Mouse (Mus musculus): ENCODE results near the gene Syngr3. TPM values are rescaled to one million over a fixed set of nuclear protein-coding genes. Genes with fewer than 3 reads are reported as not detected.

Syngr3 gene
- polyA plus RNA-seq, 1 experiment from 2014 or later, result 115 TPM

- Histone ChIP-seq H3K4me3 (no peak overlapping the region), H3K27me3 (no peaks in the 10 kb centered on the region), H3K4me2 (no peak overlapping the region), H3K27ac (peak overlapping the region; percentile 67; the same call in 1 of the 2 replicates), H3K9ac (no peak overlapping the region), H3K36me3 (peaks cover 20% of the 10 kb centered on the region), H3K4me1 (replicated peaks) (peaks cover 4% of the 10 kb centered on the region; the same call in 1 of the 2 replicates), H3K9me3 (no peaks in the 10 kb centered on the region)
- ATAC-seq (ENCODE audit: low FRiP score), result no peak
- WGBS, result 69% methylated on average over 9 of the region's 9 CpGs
Observed at GRCm38 (mm10) chr17:24638840-24639239, 50.9 kb downstream of the Syngr3 start.

- Histone ChIP-seq H3K27ac (no peak overlapping the region), H3K4me2 (no peak overlapping the region), H3K4me3 (no peak overlapping the region), H3K9ac (no peak overlapping the region), H3K27me3 (no peaks in the 10 kb centered on the region), H3K9me3 (no peaks in the 10 kb centered on the region), H3K4me1 (replicated peaks) (peaks cover 10% of the 10 kb centered on the region), H3K36me3 (peaks cover 20% of the 10 kb centered on the region)
- ATAC-seq (ENCODE audit: low FRiP score), result no peak
- 85% methylated on average over 4 of the region's 4 CpGs for WGBS
Observed at GRCm38 (mm10) chr17:24638214-24638613, 51.5 kb downstream of the Syngr3 start.

- H3K27ac ChIP-seq, result no peak overlapping the region
- peaks cover 18% of the 10 kb centered on the region for H3K4me1 ChIP-seq (replicated peaks)
- H3K4me2 ChIP-seq, result no peak overlapping the region
- no peak overlapping the region for H3K4me3 ChIP-seq
- 65% methylated on average over 5 of the region's 5 CpGs for WGBS
- ATAC-seq (ENCODE audit: low FRiP score), result no peak
- no peak overlapping the region for H3K9ac ChIP-seq
- peaks cover 20% of the 10 kb centered on the region for H3K36me3 ChIP-seq
- no peaks in the 10 kb centered on the region for H3K27me3 ChIP-seq
- H3K9me3 ChIP-seq, result no peaks in the 10 kb centered on the region
Observed at GRCm38 (mm10) chr17:24636781-24637481, 52.8 kb downstream of the Syngr3 start.

GRCm38 (mm10) chr17:24635694-24636093, 54.1 kb downstream of the Syngr3 start:
- H3K4me3 ChIP-seq, result no peak overlapping the region
- H3K4me2 ChIP-seq, result no peak overlapping the region
- H3K4me1 ChIP-seq (replicated peaks), result peaks cover 24% of the 10 kb centered on the region
- H3K27me3 ChIP-seq, result no peaks in the 10 kb centered on the region
- H3K27ac ChIP-seq, result no peak overlapping the region
- WGBS, result 92% methylated on average over 5 of the region's 5 CpGs
- peaks cover 19% of the 10 kb centered on the region for H3K36me3 ChIP-seq
- ATAC-seq (ENCODE audit: low FRiP score), result no peak
- H3K9ac ChIP-seq, result no peak overlapping the region
- H3K9me3 ChIP-seq, result no peaks in the 10 kb centered on the region

Other genes with a start within 250 kb of the Syngr3 start
- gene Dnase1l2, start 246.8 kb downstream of the Syngr3 start, polyA plus RNA-seq (2015; fragmentation: Nextera tagmentation; extraction: Ambion mirVana), result 5.1 and 6.0 TPM in 2 replicates
- 41.9 and 43.5 TPM in 2 replicates for gene E4f1, start 219.6 kb downstream of the Syngr3 start, polyA plus RNA-seq (2015; fragmentation: Nextera tagmentation; extraction: Ambion mirVana)
- gene Pgp, start 219.6 kb downstream of the Syngr3 start, polyA plus RNA-seq (2015; fragmentation: Nextera tagmentation; extraction: Ambion mirVana), result 55.4 and 56.9 TPM in 2 replicates
- gene Bricd5, start 216.1 kb downstream of the Syngr3 start, polyA plus RNA-seq (2015; fragmentation: Nextera tagmentation; extraction: Ambion mirVana), result 0.27 and 1.2 TPM in 2 replicates
- 35.5 and 36.1 TPM in 2 replicates for gene Mlst8, start 210.9 kb downstream of the Syngr3 start, polyA plus RNA-seq (2015; fragmentation: Nextera tagmentation; extraction: Ambion mirVana)
- 32.8 and 34.3 TPM in 2 replicates for gene Caskin1, start 201.4 kb downstream of the Syngr3 start, polyA plus RNA-seq (2015; fragmentation: Nextera tagmentation; extraction: Ambion mirVana)
- gene Traf7, start 162.0 kb downstream of the Syngr3 start, polyA plus RNA-seq (2015; fragmentation: Nextera tagmentation; extraction: Ambion mirVana), result 86.0 and 89.9 TPM in 2 replicates
- 2.8 and 3.1 TPM in 2 replicates for gene Rab26, start 155.7 kb downstream of the Syngr3 start, polyA plus RNA-seq (2015; fragmentation: Nextera tagmentation; extraction: Ambion mirVana)
- 20.1 and 21.6 TPM in 2 replicates for gene Pkd1, start 140.1 kb downstream of the Syngr3 start, polyA plus RNA-seq (2015; fragmentation: Nextera tagmentation; extraction: Ambion mirVana)
- 67.9 and 76.0 TPM in 2 replicates for gene Tsc2, start 57.3 kb downstream of the Syngr3 start, polyA plus RNA-seq (2015; fragmentation: Nextera tagmentation; extraction: Ambion mirVana)
- 8.2 and 8.8 TPM in 2 replicates for gene Nthl1, start 57.3 kb downstream of the Syngr3 start, polyA plus RNA-seq (2015; fragmentation: Nextera tagmentation; extraction: Ambion mirVana)
- gene Slc9a3r2, start 39.6 kb downstream of the Syngr3 start, polyA plus RNA-seq (2015; fragmentation: Nextera tagmentation; extraction: Ambion mirVana), result 32.7 and 34.3 TPM in 2 replicates
- gene Npw, start 31.5 kb downstream of the Syngr3 start, polyA plus RNA-seq (2015; fragmentation: Nextera tagmentation; extraction: Ambion mirVana), result not detected in 2 replicates
- gene Zfp598, start 20.3 kb downstream of the Syngr3 start, polyA plus RNA-seq (2015; fragmentation: Nextera tagmentation; extraction: Ambion mirVana), result 17.7 and 17.8 TPM in 2 replicates
- gene Gfer, start 6.2 kb upstream of the Syngr3 start, polyA plus RNA-seq (2015; fragmentation: Nextera tagmentation; extraction: Ambion mirVana), result 38.7 and 38.9 TPM in 2 replicates
- 2.9 and 3.4 TPM in 2 replicates for gene Noxo1, start 6.3 kb upstream of the Syngr3 start, polyA plus RNA-seq (2015; fragmentation: Nextera tagmentation; extraction: Ambion mirVana)
- 69.0 and 70.6 TPM in 2 replicates for gene Tbl3, start 17.7 kb upstream of the Syngr3 start, polyA plus RNA-seq (2015; fragmentation: Nextera tagmentation; extraction: Ambion mirVana)
- 0.27 TPM in 1 of 2 replicates, not detected in the other for gene Rnf151, start 28.1 kb upstream of the Syngr3 start, polyA plus RNA-seq (2015; fragmentation: Nextera tagmentation; extraction: Ambion mirVana)
- gene Rps2, start 28.2 kb upstream of the Syngr3 start, polyA plus RNA-seq (2015; fragmentation: Nextera tagmentation; extraction: Ambion mirVana), result 782 and 783 TPM in 2 replicates
- 259 and 262 TPM in 2 replicates for gene Ndufb10, start 34.5 kb upstream of the Syngr3 start, polyA plus RNA-seq (2015; fragmentation: Nextera tagmentation; extraction: Ambion mirVana)
- not detected in 2 replicates for gene Rpl3l, start 37.9 kb upstream of the Syngr3 start, polyA plus RNA-seq (2015; fragmentation: Nextera tagmentation; extraction: Ambion mirVana)
- 20.2 and 24.0 TPM in 2 replicates for gene Msrb1, start 46.7 kb upstream of the Syngr3 start, polyA plus RNA-seq (2015; fragmentation: Nextera tagmentation; extraction: Ambion mirVana)
- gene Hs3st6, start 63.0 kb upstream of the Syngr3 start, polyA plus RNA-seq (2015; fragmentation: Nextera tagmentation; extraction: Ambion mirVana), result 0.28 and 0.45 TPM in 2 replicates
- not detected in 2 replicates for gene Meiob, start 114.3 kb upstream of the Syngr3 start, polyA plus RNA-seq (2015; fragmentation: Nextera tagmentation; extraction: Ambion mirVana)
- 49.7 and 51.7 TPM in 2 replicates for gene Hagh, start 150.2 kb upstream of the Syngr3 start, polyA plus RNA-seq (2015; fragmentation: Nextera tagmentation; extraction: Ambion mirVana)
- 18.6 and 20.1 TPM in 2 replicates for gene Fahd1, start 160.4 kb upstream of the Syngr3 start, polyA plus RNA-seq (2015; fragmentation: Nextera tagmentation; extraction: Ambion mirVana)
- 0.17 and 0.25 TPM in 2 replicates for gene Igfals, start 176.0 kb upstream of the Syngr3 start, polyA plus RNA-seq (2015; fragmentation: Nextera tagmentation; extraction: Ambion mirVana)
- gene Nubp2, start 196.4 kb upstream of the Syngr3 start, polyA plus RNA-seq (2015; fragmentation: Nextera tagmentation; extraction: Ambion mirVana), result 71.3 and 74.4 TPM in 2 replicates
- 72.8 and 80.0 TPM in 2 replicates for gene Spsb3, start 196.7 kb upstream of the Syngr3 start, polyA plus RNA-seq (2015; fragmentation: Nextera tagmentation; extraction: Ambion mirVana)
- gene Eme2, start 205.1 kb upstream of the Syngr3 start, polyA plus RNA-seq (2015; fragmentation: Nextera tagmentation; extraction: Ambion mirVana), result 31.4 and 31.8 TPM in 2 replicates
- 77.0 and 77.6 TPM in 2 replicates for gene Mrps34, start 205.2 kb upstream of the Syngr3 start, polyA plus RNA-seq (2015; fragmentation: Nextera tagmentation; extraction: Ambion mirVana)
- 78.4 and 82.7 TPM in 2 replicates for gene Nme3, start 206.5 kb upstream of the Syngr3 start, polyA plus RNA-seq (2015; fragmentation: Nextera tagmentation; extraction: Ambion mirVana)
- 79.1 and 85.0 TPM in 2 replicates for gene Mapk8ip3, start 247.0 kb upstream of the Syngr3 start, polyA plus RNA-seq (2015; fragmentation: Nextera tagmentation; extraction: Ambion mirVana)